Comparison of ENCODE assay signal across 8 mouse cellular contexts in genomic region chr10:99084397-99085239, GRCm38 (mm10). TPM values are rescaled to one million over a fixed set of nuclear protein-coding genes. Genes with fewer than 3 reads are reported as not detected.
A peak's percentile ranks its signal among the peaks of the same experiment; 100 is the strongest.
DNase-seq lines count a peak whose midpoint lies in the region; ATAC-seq and TF ChIP-seq lines count a peak whose summit lies in the region.

No protein-coding gene starts in this region.

- TF ChIP-seq CTCF in kidney, postnatal 0 days (IDR thresholded peaks at IDR 0.05; ENCODE audit: low read depth): peak; percentile 95

- 0 out of 2 replicates have a peak, but pooled peaks cover 4% of the 10 kb centered on the region for H3K27me3 ChIP-seq in heart, embryonic 13.5 days (replicated peaks)
- no peaks in the 10 kb centered on the region for H3K27me3 ChIP-seq in kidney, postnatal 0 days (ENCODE audit: insufficient read depth, low read length)
- H3K27me3 ChIP-seq in liver, embryonic 12.5 days (replicated peaks): peaks cover 10% of the 10 kb centered on the region; the same call in 1 of the 2 replicates
- no peaks in the 10 kb centered on the region for H3K27me3 ChIP-seq in neural tube, embryonic 12.5 days (replicated peaks)
- H3K27me3 ChIP-seq in stomach, embryonic 16.5 days (ENCODE audit: control insufficient read depth, insufficient read depth, low read length): no peaks in the 10 kb centered on the region

- H3K9ac ChIP-seq in heart, embryonic 13.5 days: 0 out of 2 replicates have a peak overlapping the region, but pooled peaks have one; percentile 30
- no peak overlapping the region for H3K9ac ChIP-seq in kidney, postnatal 0 days (ENCODE audit: low read depth, low read length)
- no peak overlapping the region for H3K9ac ChIP-seq in liver, embryonic 12.5 days
- H3K9ac ChIP-seq in neural tube, embryonic 12.5 days: no peak overlapping the region
- H3K9ac ChIP-seq in stomach, embryonic 16.5 days (ENCODE audit: low read length): no peak overlapping the region

- H3K4me3 ChIP-seq in heart, embryonic 13.5 days: no peak overlapping the region
- no peak overlapping the region for H3K4me3 ChIP-seq in kidney, postnatal 0 days (replicated peaks; ENCODE audit: low read depth, low read length)
- H3K4me3 ChIP-seq in liver, embryonic 12.5 days: no peak overlapping the region
- no peak overlapping the region for H3K4me3 ChIP-seq in neural tube, embryonic 12.5 days
- no peak overlapping the region for H3K4me3 ChIP-seq in stomach, embryonic 16.5 days (replicated peaks; ENCODE audit: low read length)

- H3K4me2 ChIP-seq in heart, embryonic 13.5 days: peak overlapping the region; percentile 47
- peak overlapping the region; percentile 12; the same call in 1 of the 2 replicates for H3K4me2 ChIP-seq in kidney, postnatal 0 days (ENCODE audit: low read length)
- peak overlapping the region; percentile 27; the same call in 1 of the 2 replicates for H3K4me2 ChIP-seq in liver, embryonic 12.5 days
- H3K4me2 ChIP-seq in neural tube, embryonic 12.5 days (replicated peaks): peak overlapping the region; percentile 14
- H3K4me2 ChIP-seq in stomach, embryonic 16.5 days (ENCODE audit: low read depth, low read length): no peak overlapping the region

- 42% methylated on average over 23 of the region's 23 CpGs for WGBS in heart, embryonic 13.5 days
- 45% methylated on average over 23 of the region's 23 CpGs for WGBS in kidney, postnatal 0 days
- 41% methylated on average over 23 of the region's 23 CpGs for WGBS in liver, embryonic 12.5 days (ENCODE audit: insufficient replicate concordance)
- WGBS in neural tube, embryonic 12.5 days: 50% methylated on average over 23 of the region's 23 CpGs
- 45% methylated on average over 23 of the region's 23 CpGs for WGBS in stomach, embryonic 16.5 days

- H3K9me3 ChIP-seq in heart, embryonic 13.5 days: no peaks in the 10 kb centered on the region
- H3K9me3 ChIP-seq in kidney, postnatal 0 days (replicated peaks; ENCODE audit: low read length): no peaks in the 10 kb centered on the region
- no peaks in the 10 kb centered on the region for H3K9me3 ChIP-seq in liver, embryonic 12.5 days (replicated peaks)
- no peaks in the 10 kb centered on the region for H3K9me3 ChIP-seq in neural tube, embryonic 12.5 days
- H3K9me3 ChIP-seq in stomach, embryonic 16.5 days (replicated peaks; ENCODE audit: control insufficient read depth, low read length): no peaks in the 10 kb centered on the region

- no peaks in the 10 kb centered on the region for H3K36me3 ChIP-seq in heart, embryonic 13.5 days
- H3K36me3 ChIP-seq in kidney, postnatal 0 days (ENCODE audit: insufficient read depth, low read length): no peaks in the 10 kb centered on the region
- H3K36me3 ChIP-seq in liver, embryonic 12.5 days: no peaks in the 10 kb centered on the region
- H3K36me3 ChIP-seq in neural tube, embryonic 12.5 days: no peaks in the 10 kb centered on the region
- H3K36me3 ChIP-seq in stomach, embryonic 16.5 days (ENCODE audit: control insufficient read depth, insufficient read depth, low read length): no peaks in the 10 kb centered on the region

- DNase-seq in CD4-positive helper T cell, adult 2 months (ENCODE audit: low read depth, low spot score): peak; percentile 73
- DNase-seq in brain, adult 2 months (ENCODE audit: low read depth, low spot score): peak; percentile 95
- peak; percentile 94 for DNase-seq in kidney, postnatal 0 days (ENCODE audit: low spot score)

- 0 out of 2 replicates have a peak overlapping the region, but pooled peaks have one; percentile 20 for H3K27ac ChIP-seq in heart, embryonic 13.5 days (replicated peaks)
- no peak overlapping the region for H3K27ac ChIP-seq in kidney, postnatal 0 days
- no peak overlapping the region for H3K27ac ChIP-seq in liver, embryonic 12.5 days
- H3K27ac ChIP-seq in neural tube, embryonic 12.5 days: no peak overlapping the region
- H3K27ac ChIP-seq in stomach, embryonic 16.5 days (ENCODE audit: low read length): no peak overlapping the region

- peak; percentile 75 for ATAC-seq in erythroid progenitor cell, adult 5-6 weeks (replicated peaks; ENCODE audit: low FRiP score, poor library complexity, severe bottlenecking)
- no peak for ATAC-seq in heart, embryonic 13.5 days (ENCODE audit: extremely low read depth, insufficient number of reproducible peaks, low FRiP score, low TSS enrichment)
- ATAC-seq in kidney, postnatal 0 days (replicated peaks; ENCODE audit: low FRiP score, low read depth): peak; percentile 76
- no peak for ATAC-seq in liver, embryonic 12.5 days
- ATAC-seq in neural tube, embryonic 12.5 days (ENCODE audit: low FRiP score, low read depth): peak; percentile 88
- peak; percentile 69; the same call in 1 of the 2 replicates for ATAC-seq in stomach, embryonic 16.5 days (ENCODE audit: insufficient read depth, low FRiP score)

- peaks cover 17% of the 10 kb centered on the region for H3K4me1 ChIP-seq in heart, embryonic 13.5 days
- H3K4me1 ChIP-seq in kidney, postnatal 0 days (replicated peaks; ENCODE audit: insufficient read depth, low read length): no peaks in the 10 kb centered on the region
- H3K4me1 ChIP-seq in liver, embryonic 12.5 days: no peaks in the 10 kb centered on the region
- H3K4me1 ChIP-seq in neural tube, embryonic 12.5 days: no peaks in the 10 kb centered on the region
- no peaks in the 10 kb centered on the region for H3K4me1 ChIP-seq in stomach, embryonic 16.5 days (ENCODE audit: control insufficient read depth, insufficient read depth, low read length)

RNA-seq across cellular contexts. Expression of gene Poc1b, which starts 22.2 kb away (rescaled TPM):
- total RNA-seq in erythroid progenitor cell, adult 5-6 weeks (2015; ENCODE audit: low replicate concordance): 3.6 and 8.4 TPM in 2 replicates
- 2.9 and 3.1 TPM in 2 replicates for total RNA-seq in erythroid progenitor cell, adult 5-6 weeks (2017; ENCODE audit: low replicate concordance)
- 8.1 and 10.0 TPM in 2 replicates for polyA plus RNA-seq in heart, embryonic 13.5 days (2015; fragmentation: Nextera tagmentation; extraction: Ambion mirVana)
- 14.0 and 15.8 TPM in 2 replicates for polyA plus RNA-seq in kidney, postnatal 0 days (2015; fragmentation: Nextera tagmentation; extraction: Ambion mirVana)
- polyA plus RNA-seq in liver, embryonic 12.5 days (2016; fragmentation: Nextera tagmentation; extraction: Ambion mirVana): 8.5 and 8.7 TPM in 2 replicates
- polyA plus RNA-seq in neural tube, embryonic 12.5 days (2016; fragmentation: Nextera tagmentation; extraction: Ambion mirVana): 17.7 and 21.9 TPM in 2 replicates
- polyA plus RNA-seq in stomach, embryonic 16.5 days (2015; fragmentation: Nextera tagmentation; extraction: Ambion mirVana): 16.1 and 19.8 TPM in 2 replicates

RNA-seq across cellular contexts. Expression of gene Galnt4, which starts 23.3 kb away (rescaled TPM):
- total RNA-seq in erythroid progenitor cell, adult 5-6 weeks (2015; ENCODE audit: low replicate concordance): 1.4 and 1.7 TPM in 2 replicates
- 1.0 and 2.0 TPM in 2 replicates for total RNA-seq in erythroid progenitor cell, adult 5-6 weeks (2017; ENCODE audit: low replicate concordance)
- 5.2 and 5.3 TPM in 2 replicates for polyA plus RNA-seq in heart, embryonic 13.5 days (2015; fragmentation: Nextera tagmentation; extraction: Ambion mirVana)
- polyA plus RNA-seq in kidney, postnatal 0 days (2015; fragmentation: Nextera tagmentation; extraction: Ambion mirVana): 9.4 and 9.7 TPM in 2 replicates
- polyA plus RNA-seq in liver, embryonic 12.5 days (2016; fragmentation: Nextera tagmentation; extraction: Ambion mirVana): 4.2 and 4.5 TPM in 2 replicates
- polyA plus RNA-seq in neural tube, embryonic 12.5 days (2016; fragmentation: Nextera tagmentation; extraction: Ambion mirVana): 4.6 and 5.0 TPM in 2 replicates
- 41.9 and 44.6 TPM in 2 replicates for polyA plus RNA-seq in stomach, embryonic 16.5 days (2015; fragmentation: Nextera tagmentation; extraction: Ambion mirVana)

RNA-seq across cellular contexts. Expression of gene Phxr2, which starts 41.5 kb away (rescaled TPM):
- not detected in 2 replicates for total RNA-seq in erythroid progenitor cell, adult 5-6 weeks (2015; ENCODE audit: low replicate concordance)
- not detected in 2 replicates for total RNA-seq in erythroid progenitor cell, adult 5-6 weeks (2017; ENCODE audit: low replicate concordance)
- not detected in 2 replicates for polyA plus RNA-seq in heart, embryonic 13.5 days (2015; fragmentation: Nextera tagmentation; extraction: Ambion mirVana)
- polyA plus RNA-seq in kidney, postnatal 0 days (2015; fragmentation: Nextera tagmentation; extraction: Ambion mirVana): not detected in 2 replicates
- not detected in 2 replicates for polyA plus RNA-seq in liver, embryonic 12.5 days (2016; fragmentation: Nextera tagmentation; extraction: Ambion mirVana)
- 0.16 TPM in 1 of 2 replicates, not detected in the other for polyA plus RNA-seq in neural tube, embryonic 12.5 days (2016; fragmentation: Nextera tagmentation; extraction: Ambion mirVana)
- polyA plus RNA-seq in stomach, embryonic 16.5 days (2015; fragmentation: Nextera tagmentation; extraction: Ambion mirVana): not detected in 2 replicates

Comparison
In these comparisons a context has a peak if more than half of its experiments do, and no peak if none do; other contexts are left out.
1. ATAC-seq: peak in erythroid progenitor cell, adult 5-6 weeks (single experiment), kidney, postnatal 0 days (single experiment), neural tube, embryonic 12.5 days (single experiment) and stomach, embryonic 16.5 days (single experiment); none in heart, embryonic 13.5 days (single experiment) and liver, embryonic 12.5 days (single experiment).
2. Peak in every context shown above with its lines, with median percentiles within 50 percentile points of each other: DNase-seq.